Mouse (Mus musculus): Measurements from ENCODE around the gene Phf23. TPM values are rescaled to one million over a fixed set of nuclear protein-coding genes. Genes with fewer than 3 reads are reported as not detected.

The Phf23 gene
- total RNA-seq, 2 experiments from 2014 or later: 41.4 to 46.9 TPM

DNA sequence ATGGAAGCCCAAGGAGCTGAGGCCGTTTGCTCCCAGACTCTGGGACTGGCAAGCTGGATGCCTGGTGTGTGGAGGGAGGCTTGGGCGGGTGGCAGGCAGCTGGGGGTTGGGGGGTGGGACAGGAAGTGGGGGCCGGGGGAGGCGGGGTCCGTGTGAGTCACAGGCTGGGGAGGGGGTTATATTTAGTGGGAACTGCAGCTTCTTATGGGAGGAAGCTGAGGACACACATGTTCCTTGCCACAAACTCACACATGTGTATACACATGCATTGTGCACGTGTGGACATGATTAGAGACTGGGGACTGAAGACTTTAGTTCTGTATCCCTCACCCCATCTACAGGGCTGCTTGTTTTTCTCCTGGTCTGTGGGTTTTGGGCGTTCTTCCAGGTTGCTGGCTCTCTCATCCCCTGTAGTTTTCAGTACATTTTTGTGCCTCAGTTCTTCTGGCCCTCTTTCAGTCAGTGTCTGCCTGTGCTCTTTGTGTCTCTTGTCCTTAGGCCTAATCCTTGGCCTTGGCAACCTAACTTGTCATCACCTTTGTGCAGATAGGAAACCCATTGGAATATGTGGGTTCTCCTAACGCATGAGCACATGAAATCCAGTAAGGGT, 24.6 kb downstream of the Phf23 start:
- DNase-seq (ENCODE audit: extremely low spot score in 1 of 2, low spot score in 1 of 2): peak in 1 of 2 experiments; percentile 43

DNA sequence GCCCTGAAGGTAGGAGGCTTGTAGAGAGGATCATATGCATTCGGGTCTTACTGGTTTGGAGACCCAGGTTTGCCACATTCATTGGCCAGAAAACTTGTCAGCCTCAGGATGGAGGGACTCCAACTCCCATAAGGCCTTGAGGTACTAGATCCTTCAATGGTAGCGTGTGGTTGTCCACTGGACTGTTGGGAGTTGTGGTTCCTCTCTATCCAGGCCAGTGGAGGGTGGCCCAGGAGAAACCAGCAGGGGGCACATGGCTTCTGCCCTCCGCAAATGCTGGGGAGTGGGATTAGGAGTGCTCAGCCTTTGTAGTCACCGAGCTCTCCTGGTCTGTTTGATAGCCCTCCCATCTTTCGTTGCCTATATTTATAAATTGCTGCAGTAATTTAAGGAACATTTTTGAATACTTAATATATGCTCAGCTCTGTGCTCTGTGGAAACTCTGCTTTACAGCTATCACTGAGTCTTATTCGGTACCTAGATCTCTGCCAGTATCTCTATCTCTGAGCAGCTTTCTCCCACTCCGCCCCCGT, 25.2 kb downstream of the Phf23 start:
- DNase-seq (ENCODE audit: extremely low spot score in 1 of 2, low spot score in 1 of 2): peak in 1 of 2 experiments; percentile 50

GRCm38 (mm10) chr11:70021264-70022132, 25.9 kb downstream of the Phf23 start:
- DNase-seq (ENCODE audit: extremely low spot score in 1 of 2, low spot score in 1 of 2): peak; percentile 85 to 88

- peak in 1 of 2 experiments; percentile 51 for DNase-seq (ENCODE audit: extremely low spot score in 1 of 2, low spot score in 1 of 2)
Measured at GRCm38 (mm10) chr11:70023481-70024150, 28.0 kb downstream of the Phf23 start.

DNA sequence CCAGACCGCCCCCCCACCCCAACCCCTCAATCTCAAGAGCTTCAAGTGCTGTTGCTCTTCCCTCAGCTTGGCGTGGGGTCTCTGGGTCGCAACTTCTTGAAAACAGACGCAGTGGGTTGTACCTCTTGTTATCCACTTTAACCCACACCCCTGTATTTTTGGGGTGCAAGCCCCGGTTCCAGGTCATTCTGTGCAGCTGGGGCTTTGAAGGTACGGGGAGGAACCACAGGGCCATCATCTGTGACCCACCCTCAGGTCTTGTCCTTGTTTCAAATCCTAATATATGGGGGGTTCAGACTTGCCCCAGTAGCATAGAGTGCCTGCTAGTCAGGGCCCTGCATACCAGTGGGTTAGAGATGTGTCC, 28.6 kb downstream of the Phf23 start:
- DNase-seq (ENCODE audit: extremely low spot score in 1 of 2, low spot score in 1 of 2): no peak

- no peak for DNase-seq (ENCODE audit: extremely low spot score in 1 of 2, low spot score in 1 of 2)
Measured at GRCm38 (mm10) chr11:70026689-70027088, 31.1 kb downstream of the Phf23 start.

DNA sequence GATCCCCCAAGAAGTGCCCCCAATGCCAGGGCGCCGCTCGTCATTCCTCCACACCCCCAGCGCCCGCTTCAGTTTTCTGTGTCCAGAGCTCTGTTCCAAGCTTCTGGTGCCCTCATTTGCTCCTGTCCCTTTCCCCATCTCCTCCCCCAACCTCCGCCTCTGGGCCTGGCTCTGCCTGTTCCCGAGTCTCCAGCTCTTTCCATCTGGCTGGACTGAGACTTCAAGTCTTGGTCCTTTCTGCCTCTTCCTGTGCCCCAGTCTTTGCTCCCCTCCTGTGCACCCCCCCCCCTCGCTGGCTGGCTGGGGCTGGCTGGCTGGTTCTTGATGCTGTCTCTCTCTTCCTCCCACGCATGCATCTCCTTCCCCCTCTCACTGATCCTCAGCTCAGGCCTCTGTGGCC, 31.8 kb downstream of the Phf23 start:
- DNase-seq (ENCODE audit: extremely low spot score in 1 of 2, low spot score in 1 of 2): no peak

DNA sequence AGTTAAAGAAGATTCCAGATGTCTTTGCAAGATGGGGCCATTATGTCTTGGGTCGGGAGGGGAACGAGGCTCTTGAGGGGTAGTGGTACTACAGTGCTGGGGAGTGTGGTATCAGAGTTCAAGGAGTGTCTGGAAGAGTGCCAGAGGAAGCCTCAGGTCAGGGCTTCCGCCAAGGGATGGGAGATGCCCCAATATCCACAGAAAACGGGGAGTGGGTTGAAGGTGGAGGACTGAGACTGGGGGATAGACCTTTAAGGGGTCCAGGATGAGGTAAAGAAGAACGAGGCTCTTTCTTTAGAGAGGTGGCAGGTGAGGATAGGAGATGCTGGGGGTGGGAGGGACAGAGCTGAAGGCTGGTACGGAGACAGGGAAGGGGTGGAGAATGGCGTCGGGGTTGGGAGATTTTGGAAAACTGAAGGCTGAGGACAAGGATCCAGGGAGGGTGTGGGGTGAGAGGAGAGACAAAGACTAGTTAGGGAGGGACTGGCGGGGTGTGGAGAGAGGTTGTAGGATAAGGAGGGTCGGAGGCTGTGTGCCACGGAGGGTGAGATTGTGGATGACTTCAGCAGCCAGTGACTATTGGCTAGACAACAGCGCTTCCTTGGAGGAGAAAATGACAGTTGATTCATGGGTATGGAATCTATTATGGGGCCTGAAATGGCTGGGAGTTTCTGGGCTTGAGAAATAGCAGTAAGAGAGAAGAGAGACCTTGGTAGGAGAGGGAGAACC, 33.0 kb downstream of the Phf23 start:
- DNase-seq (ENCODE audit: extremely low spot score in 1 of 2, low spot score in 1 of 2): no peak

DNA sequence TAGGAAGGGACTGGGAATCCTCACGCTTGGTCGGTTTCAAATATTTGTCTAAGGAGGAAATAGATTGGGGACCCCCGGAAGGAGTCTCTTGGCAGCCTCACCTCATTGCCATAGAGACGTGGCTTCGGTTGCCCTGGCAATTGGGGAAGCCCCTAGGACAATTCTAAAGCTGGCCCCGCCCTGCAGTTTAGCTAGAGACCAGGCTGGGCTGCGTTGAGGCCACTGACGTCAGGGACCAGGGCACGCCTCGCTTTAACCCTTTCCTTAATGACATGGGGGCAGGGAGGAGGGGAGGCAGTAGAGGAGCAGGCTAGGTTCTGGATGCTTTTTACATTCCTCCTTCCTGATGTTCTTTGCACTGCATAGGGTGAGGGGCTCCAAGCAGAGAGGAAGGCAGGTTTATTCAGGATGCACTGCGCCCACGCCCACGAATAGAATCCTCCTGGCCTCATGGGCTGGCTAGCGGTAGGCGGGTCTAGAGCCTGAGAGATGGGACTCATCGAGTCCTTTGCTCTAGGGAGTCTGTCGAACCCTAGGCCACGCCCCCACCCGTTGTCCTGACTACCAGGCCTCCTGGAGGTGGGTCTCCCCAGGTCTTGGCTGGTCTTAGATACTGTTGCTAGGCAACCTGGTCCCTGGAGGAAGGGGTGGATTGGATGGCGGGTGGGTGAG, 33.7 kb downstream of the Phf23 start:
- DNase-seq (ENCODE audit: extremely low spot score in 1 of 2, low spot score in 1 of 2): peak; percentile 57 to 67

DNA sequence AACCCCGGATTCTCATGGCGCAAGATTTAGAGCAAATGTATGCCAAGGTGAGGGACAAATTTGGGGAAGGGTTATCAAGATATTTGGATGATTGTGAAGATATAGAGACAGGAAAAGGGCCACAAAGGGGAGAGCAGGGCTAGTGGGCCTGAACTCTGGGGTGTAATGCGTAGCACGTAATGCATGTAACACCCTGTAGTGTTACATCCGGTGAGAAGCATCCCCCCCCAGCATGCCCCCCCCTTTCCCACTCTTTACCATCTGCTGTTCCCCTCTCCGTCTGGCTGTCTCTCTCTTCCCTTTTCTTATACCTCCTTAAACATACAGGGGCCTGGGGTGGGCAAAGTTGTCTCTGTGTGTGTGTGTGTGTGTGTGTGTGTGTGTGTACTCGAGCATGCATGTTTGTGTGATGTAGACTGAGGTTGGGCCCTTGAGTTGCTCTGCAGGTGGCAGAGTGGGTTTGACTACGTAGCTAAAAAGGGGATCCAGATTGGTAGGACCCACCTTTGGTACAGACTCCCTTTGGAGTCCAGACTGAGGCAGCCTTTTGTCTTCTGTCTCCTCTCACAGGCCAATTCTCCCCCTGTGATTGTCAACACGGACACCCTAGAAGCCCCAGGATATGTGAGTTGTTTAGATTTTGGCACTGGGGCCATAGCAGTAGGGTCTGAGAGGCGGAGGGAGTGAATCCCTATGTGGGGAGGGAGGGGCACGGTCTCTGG, 34.4 kb downstream of the Phf23 start:
- DNase-seq (ENCODE audit: extremely low spot score in 1 of 2, low spot score in 1 of 2): no peak

GRCm38 (mm10) chr11:70030651-70031320, 35.2 kb downstream of the Phf23 start:
- no peak for DNase-seq (ENCODE audit: extremely low spot score in 1 of 2, low spot score in 1 of 2)

DNA sequence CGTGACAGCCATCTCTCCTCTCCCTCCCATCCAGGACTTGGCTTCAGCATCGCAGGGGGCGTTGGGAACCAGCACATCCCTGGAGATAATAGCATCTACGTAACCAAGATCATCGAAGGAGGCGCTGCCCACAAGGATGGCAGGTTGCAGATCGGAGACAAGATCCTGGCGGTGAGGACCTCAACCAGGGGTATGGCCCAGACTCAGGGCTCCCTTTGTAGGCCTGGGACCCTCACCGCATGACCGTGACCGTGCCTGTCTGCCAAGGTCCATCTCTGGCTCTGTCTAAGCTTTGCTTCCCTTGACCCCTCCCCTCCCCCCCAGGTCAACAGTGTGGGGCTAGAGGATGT, 35.7 kb downstream of the Phf23 start:
- DNase-seq (ENCODE audit: extremely low spot score in 1 of 2, low spot score in 1 of 2): no peak

- no peak for DNase-seq (ENCODE audit: extremely low spot score in 1 of 2, low spot score in 1 of 2)
Measured at GRCm38 (mm10) chr11:70038174-70038573, 42.6 kb downstream of the Phf23 start.

GRCm38 (mm10) chr11:70039631-70040030, 44.1 kb downstream of the Phf23 start:
- DNase-seq (ENCODE audit: extremely low spot score in 1 of 2, low spot score in 1 of 2): no peak

DNA sequence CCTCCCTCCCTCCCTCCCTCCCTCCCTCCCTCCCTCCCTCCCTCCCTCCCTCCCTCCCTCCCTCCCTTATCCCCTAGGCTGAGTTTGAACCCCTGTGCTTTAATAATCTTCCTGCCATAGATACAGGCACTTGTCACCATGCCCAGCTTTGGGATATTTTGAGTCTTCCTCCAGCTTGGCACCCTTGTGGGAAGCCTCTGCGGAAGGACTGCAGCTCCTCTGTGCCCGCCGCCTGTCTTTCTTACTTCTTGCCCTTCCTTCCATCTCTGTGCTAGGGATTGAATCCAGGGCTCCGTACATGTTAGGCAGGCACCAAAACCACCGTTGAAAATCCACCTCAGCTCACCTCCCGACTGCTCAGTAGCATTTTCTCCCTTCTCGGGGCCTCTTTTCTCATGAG, 44.6 kb downstream of the Phf23 start:
- no peak for DNase-seq (ENCODE audit: extremely low spot score in 1 of 2, low spot score in 1 of 2)

DNA sequence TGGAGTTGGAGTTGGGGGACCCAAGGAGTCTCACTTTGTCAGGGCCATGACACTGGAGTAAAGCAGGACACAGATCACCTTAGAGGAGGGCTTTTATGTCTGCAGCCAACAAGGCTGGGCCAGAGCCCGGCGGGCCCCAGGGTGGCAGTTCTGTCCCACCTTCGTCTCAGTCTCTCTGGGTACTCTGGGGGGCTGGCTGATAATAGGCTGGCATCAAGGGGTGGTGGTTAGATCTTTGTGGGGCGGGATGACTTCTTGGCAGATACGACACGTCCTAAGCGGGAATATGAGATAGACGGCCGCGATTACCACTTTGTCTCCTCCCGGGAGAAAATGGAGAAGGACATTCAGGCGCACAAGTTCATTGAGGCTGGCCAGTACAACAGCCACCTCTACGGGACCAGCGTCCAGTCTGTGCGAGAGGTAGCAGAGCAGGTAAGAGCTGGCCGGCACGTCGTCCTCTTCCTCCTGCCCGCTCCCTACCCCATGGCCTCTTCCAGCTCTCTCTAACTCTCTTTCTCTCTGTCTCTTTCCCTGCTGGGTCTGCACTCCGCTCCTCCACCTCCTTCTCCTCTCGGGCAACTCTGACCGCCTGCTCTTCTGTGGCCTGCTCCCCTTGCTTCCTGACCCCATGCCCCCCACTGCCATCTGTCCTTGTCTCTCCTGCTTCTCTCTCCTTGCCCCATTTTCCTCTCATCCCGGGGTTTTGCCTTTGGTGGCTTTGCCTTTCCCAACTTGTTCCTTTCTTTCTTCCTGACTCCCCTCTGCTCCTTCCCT, 46.9 kb downstream of the Phf23 start:
- no peak for DNase-seq (ENCODE audit: extremely low spot score in 1 of 2, low spot score in 1 of 2)

DNA sequence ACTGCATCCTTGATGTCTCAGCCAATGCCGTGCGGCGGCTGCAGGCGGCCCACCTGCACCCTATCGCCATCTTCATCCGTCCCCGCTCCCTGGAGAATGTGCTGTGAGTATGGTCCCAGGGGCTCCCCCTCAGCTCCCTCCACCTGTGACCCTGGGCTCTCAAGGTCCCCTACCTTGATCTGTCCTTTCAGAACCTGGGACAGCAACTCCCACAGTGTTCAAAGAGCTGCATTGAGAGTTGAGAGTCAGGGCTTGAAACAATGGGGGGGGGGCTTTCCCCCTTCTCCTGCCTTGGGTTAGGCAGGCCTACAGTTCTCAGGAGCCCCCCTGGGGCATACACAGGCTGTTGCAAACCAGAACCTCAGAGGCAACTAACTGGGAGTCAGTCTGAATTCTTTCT, 48.1 kb downstream of the Phf23 start:
- DNase-seq (ENCODE audit: extremely low spot score in 1 of 2, low spot score in 1 of 2): no peak

DNA sequence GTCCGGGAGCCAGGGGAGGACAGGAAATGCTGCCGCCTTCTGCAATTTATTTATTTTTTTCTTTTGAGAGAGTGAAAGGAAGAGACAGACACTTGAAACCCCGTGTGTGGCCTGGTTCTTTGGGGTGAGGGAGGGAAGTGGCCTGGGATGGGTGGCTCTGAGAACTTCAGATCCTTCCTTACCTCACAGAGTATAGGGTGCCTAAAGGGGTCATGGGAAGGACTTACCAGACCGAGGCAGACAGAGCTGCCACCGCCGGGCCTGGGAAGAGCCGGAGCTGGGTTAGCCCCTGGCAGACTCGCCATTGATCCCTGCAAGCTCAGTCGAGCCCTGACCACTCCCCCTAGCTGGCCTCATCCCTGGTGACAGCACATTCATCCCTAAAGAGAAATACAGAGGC, 49.9 kb downstream of the Phf23 start:
- no peak for DNase-seq (ENCODE audit: extremely low spot score in 1 of 2, low spot score in 1 of 2)

Data from layer of hippocampus, postnatal 25 days (tissue).